Mouse (Mus musculus) small intestine, adult 2 months (tissue): ENCODE measurements around the gene Tbxas1.

Source experiments
- CTCF ChIP-seq: fragments of 200-500 bp; IDR thresholded peaks from 2 replicates; pipeline ENCODE4 v1.5.1; 2012; ENCODE audit warnings: low read depth, mild to moderate bottlenecking, control low read depth, inconsistent platforms, low read length, moderate library complexity, mixed read lengths; ENCODE audit not compliant: insufficient replicate concordance, insufficient read length; ENCODE audit errors: extremely low read depth
- POLR2A ChIP-seq: fragments of 200-500 bp; IDR thresholded peaks from 2 replicates; pipeline ENCODE4 v1.6.1; 2012; ENCODE audit warnings: low read depth, mild to moderate bottlenecking, control low read depth, inconsistent platforms, low read length, moderate library complexity

GRCm38 (mm10) chr6:38947282-38947681 is 72.1 kb downstream of the Tbxas1 start:
- TF ChIP-seq CTCF (no peak), POLR2A (no peak)
